Mouse (Mus musculus) CH12.LX (cell line): Measurements from ENCODE around the gene Dus3l.

Experiments
- CHD2 ChIP-seq: IDR thresholded peaks from 2 replicates; pipeline ENCODE4 v1.6.1; 2011; ENCODE audit warnings: low read length, improper control_type of control experiment
- CTCF ChIP-seq, 2 experiments: IDR thresholded peaks in 1 of 2; conservative IDR thresholded peaks in 1 of 2; 2 replicates each; pipeline ENCODE4 v1.5.1; 2011 to 2012; ENCODE audit warnings: low read depth in 2 of 2, low read length in 2 of 2, improper control_type of control experiment in 1 of 2, inconsistent platforms in 1 of 2, mild to moderate bottlenecking in 1 of 2, moderate library complexity in 1 of 2
- ELF1 ChIP-seq: IDR thresholded peaks from 2 replicates; pipeline ENCODE4 v1.6.1; 2014; ENCODE audit warnings: low read depth, mild to moderate bottlenecking, inconsistent platforms, low read length, improper control_type of control experiment

DNA sequence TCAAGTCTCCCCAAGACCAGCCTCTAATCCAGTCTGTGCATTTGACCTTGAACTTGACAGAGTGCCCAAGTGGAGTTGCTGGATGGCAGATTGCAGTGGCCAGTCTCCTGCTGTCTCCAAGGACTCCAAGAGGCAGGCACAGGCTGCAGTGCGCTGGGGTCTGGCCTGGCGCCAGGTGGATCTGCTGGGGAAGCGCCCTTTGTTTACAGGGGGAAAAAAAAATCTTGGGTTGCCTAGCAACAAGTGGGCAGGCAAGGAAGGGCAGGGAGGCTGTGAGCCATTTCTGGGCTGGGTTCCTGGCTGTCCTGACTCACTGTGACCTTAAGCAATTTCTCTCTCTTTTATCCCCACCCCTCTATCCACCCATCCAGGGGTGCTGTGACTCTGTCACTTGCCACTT lies 45.7 kb downstream of the Dus3l start:
- TF ChIP-seq CTCF (conservative IDR thresholded peaks at IDR 0.05 in 1 of 2, IDR thresholded peaks at IDR 0.05 in 1 of 2; ENCODE audit: low read depth in 2 of 2, low read length in 2 of 2) (no peak), CHD2 (no peak), ELF1 (no peak)
